Mouse (Mus musculus): ENCODE measurements around the gene Slc4a1. TPM values are rescaled to one million over a fixed set of nuclear protein-coding genes. Genes with fewer than 3 reads are reported as not detected.

The Slc4a1 gene
- polyA plus RNA-seq, 1 experiment = not detected

GRCm38 (mm10) chr11:102310768-102311695 is 55.0 kb downstream of the Slc4a1 start:
- TF ChIP-seq POLR2A (IDR thresholded peaks at IDR 0.05; ENCODE audit: insufficient read depth, low read depth, low read length) (no peak), CTCF (IDR thresholded peaks at IDR 0.05; ENCODE audit: insufficient read depth, low read depth, low read length) (no peak)
- WGBS = 53% methylated on average over 35 of the region's 38 CpGs
- Histone ChIP-seq H3K4me3 (ENCODE audit: insufficient read depth, low read depth, low read length) (no peak overlapping the region), H3K4me1 (ENCODE audit: control insufficient read depth, insufficient read depth, low read length) (peaks cover 21% of the 10 kb centered on the region), H3K27ac (ENCODE audit: insufficient read depth, low read depth, low read length) (no peak overlapping the region)

GRCm38 (mm10) chr11:102309821-102310617 is 56.0 kb downstream of the Slc4a1 start:
- Histone ChIP-seq H3K4me1 (ENCODE audit: control insufficient read depth, insufficient read depth, low read length) (peaks cover 19% of the 10 kb centered on the region), H3K4me3 (ENCODE audit: insufficient read depth, low read depth, low read length) (no peak overlapping the region), H3K27ac (ENCODE audit: insufficient read depth, low read depth, low read length) (no peak overlapping the region; the same call in 1 of the 2 replicates)
- 85% methylated on average over 22 of the region's 22 CpGs for WGBS
- no peak for TF ChIP-seq CTCF (IDR thresholded peaks at IDR 0.05; ENCODE audit: insufficient read depth, low read depth, low read length)
- no peak for TF ChIP-seq POLR2A (IDR thresholded peaks at IDR 0.05; ENCODE audit: insufficient read depth, low read depth, low read length)

GRCm38 (mm10) chr11:102308979-102309378 is 57.0 kb downstream of the Slc4a1 start:
- Histone ChIP-seq H3K4me1 (ENCODE audit: control insufficient read depth, insufficient read depth, low read length) (peaks cover 19% of the 10 kb centered on the region), H3K27ac (ENCODE audit: insufficient read depth, low read depth, low read length) (no peak overlapping the region; the same call in 1 of the 2 replicates), H3K4me3 (ENCODE audit: insufficient read depth, low read depth, low read length) (peak overlapping the region; percentile 15)
- WGBS = under 1% methylated on average over 27 of the region's 27 CpGs
- TF ChIP-seq POLR2A (IDR thresholded peaks at IDR 0.05; ENCODE audit: insufficient read depth, low read depth, low read length) = 0 out of 2 replicates have a peak, but pooled peaks have one; percentile 12
- TF ChIP-seq CTCF (IDR thresholded peaks at IDR 0.05; ENCODE audit: insufficient read depth, low read depth, low read length) = peak; percentile 88

- H3K27ac ChIP-seq (ENCODE audit: insufficient read depth, low read depth, low read length) = no peak overlapping the region
- H3K4me3 ChIP-seq (ENCODE audit: insufficient read depth, low read depth, low read length) = no peak overlapping the region
- WGBS = 81% methylated on average over 9 of the region's 9 CpGs
- no peak for TF ChIP-seq POLR2A (IDR thresholded peaks at IDR 0.05; ENCODE audit: insufficient read depth, low read depth, low read length)
- TF ChIP-seq CTCF (IDR thresholded peaks at IDR 0.05; ENCODE audit: insufficient read depth, low read depth, low read length) = no peak
- peaks cover 19% of the 10 kb centered on the region for H3K4me1 ChIP-seq (ENCODE audit: control insufficient read depth, insufficient read depth, low read length)
Measured at GRCm38 (mm10) chr11:102308104-102308503, 57.9 kb downstream of the Slc4a1 start.

GRCm38 (mm10) chr11:102305359-102305758 is 60.6 kb downstream of the Slc4a1 start:
- Histone ChIP-seq H3K4me3 (ENCODE audit: insufficient read depth, low read depth, low read length) (no peak overlapping the region), H3K4me1 (ENCODE audit: control insufficient read depth, insufficient read depth, low read length) (peaks cover 16% of the 10 kb centered on the region), H3K27ac (ENCODE audit: insufficient read depth, low read depth, low read length) (no peak overlapping the region)
- TF ChIP-seq POLR2A (IDR thresholded peaks at IDR 0.05; ENCODE audit: insufficient read depth, low read depth, low read length) (no peak), CTCF (IDR thresholded peaks at IDR 0.05; ENCODE audit: insufficient read depth, low read depth, low read length) (no peak)
- WGBS = 59% methylated on average over 3 of the region's 3 CpGs

GRCm38 (mm10) chr11:102304141-102304540 is 61.9 kb downstream of the Slc4a1 start:
- H3K27ac ChIP-seq (ENCODE audit: insufficient read depth, low read depth, low read length) = no peak overlapping the region
- TF ChIP-seq CTCF (IDR thresholded peaks at IDR 0.05; ENCODE audit: insufficient read depth, low read depth, low read length) (no peak), POLR2A (IDR thresholded peaks at IDR 0.05; ENCODE audit: insufficient read depth, low read depth, low read length) (no peak)
- peaks cover 4% of the 10 kb centered on the region for H3K4me1 ChIP-seq (ENCODE audit: control insufficient read depth, insufficient read depth, low read length)
- 45% methylated on average over 2 of the region's 2 CpGs for WGBS
- no peak overlapping the region for H3K4me3 ChIP-seq (ENCODE audit: insufficient read depth, low read depth, low read length)

GRCm38 (mm10) chr11:102299839-102300238 is 66.2 kb downstream of the Slc4a1 start:
- peaks cover 13% of the 10 kb centered on the region for H3K4me1 ChIP-seq (ENCODE audit: control insufficient read depth, insufficient read depth, low read length)
- H3K4me3 ChIP-seq (ENCODE audit: insufficient read depth, low read depth, low read length) = no peak overlapping the region
- TF ChIP-seq CTCF (IDR thresholded peaks at IDR 0.05; ENCODE audit: insufficient read depth, low read depth, low read length) = no peak
- no peak for TF ChIP-seq POLR2A (IDR thresholded peaks at IDR 0.05; ENCODE audit: insufficient read depth, low read depth, low read length)
- WGBS = 8% methylated on average over 1 of the region's 1 CpGs
- no peak overlapping the region for H3K27ac ChIP-seq (ENCODE audit: insufficient read depth, low read depth, low read length)

Other genes starting within 250 kb of the Slc4a1 start
- not detected in 2 replicates for gene Nags, start 220.7 kb downstream of the Slc4a1 start, polyA plus RNA-seq (2012; ENCODE audit: insufficient read depth, insufficient read length, low replicate concordance, missing spikeins)
- not detected in 2 replicates for gene Tmem101, start 209.8 kb downstream of the Slc4a1 start, polyA plus RNA-seq (2012; ENCODE audit: insufficient read depth, insufficient read length, low replicate concordance, missing spikeins)
- not detected in 2 replicates for gene Lsm12, start 180.9 kb downstream of the Slc4a1 start, polyA plus RNA-seq (2012; ENCODE audit: insufficient read depth, insufficient read length, low replicate concordance, missing spikeins)
- gene G6pc3, start 176.6 kb downstream of the Slc4a1 start, polyA plus RNA-seq (2012; ENCODE audit: insufficient read depth, insufficient read length, low replicate concordance, missing spikeins) = not detected in 2 replicates
- gene Hdac5, start 136.0 kb downstream of the Slc4a1 start, polyA plus RNA-seq (2012; ENCODE audit: insufficient read depth, insufficient read length, low replicate concordance, missing spikeins) = 223 TPM in 1 of 2 replicates, not detected in the other
- not detected in 2 replicates for gene BC030867, start 117.3 kb downstream of the Slc4a1 start, polyA plus RNA-seq (2012; ENCODE audit: insufficient read depth, insufficient read length, low replicate concordance, missing spikeins)
- not detected in 2 replicates for gene Asb16, start 97.5 kb downstream of the Slc4a1 start, polyA plus RNA-seq (2012; ENCODE audit: insufficient read depth, insufficient read length, low replicate concordance, missing spikeins)
- 472 TPM in 1 of 2 replicates, not detected in the other for gene Tmub2, start 81.3 kb downstream of the Slc4a1 start, polyA plus RNA-seq (2012; ENCODE audit: insufficient read depth, insufficient read length, low replicate concordance, missing spikeins)
- not detected in 2 replicates for gene Atxn7l3, start 69.6 kb downstream of the Slc4a1 start, polyA plus RNA-seq (2012; ENCODE audit: insufficient read depth, insufficient read length, low replicate concordance, missing spikeins)
- gene Ubtf, start 46.5 kb downstream of the Slc4a1 start, polyA plus RNA-seq (2012; ENCODE audit: insufficient read depth, insufficient read length, low replicate concordance, missing spikeins) = 213 TPM in 1 of 2 replicates, not detected in the other
- not detected in 2 replicates for gene Rundc3a, start 27.2 kb upstream of the Slc4a1 start, polyA plus RNA-seq (2012; ENCODE audit: insufficient read depth, insufficient read length, low replicate concordance, missing spikeins)
- gene Slc25a39, start 41.7 kb upstream of the Slc4a1 start, polyA plus RNA-seq (2012; ENCODE audit: insufficient read depth, insufficient read length, low replicate concordance, missing spikeins) = not detected in 2 replicates
- gene Grn, start 64.1 kb upstream of the Slc4a1 start, polyA plus RNA-seq (2012; ENCODE audit: insufficient read depth, insufficient read length, low replicate concordance, missing spikeins) = not detected in 2 replicates
- not detected in 2 replicates for gene Fam171a2, start 81.5 kb upstream of the Slc4a1 start, polyA plus RNA-seq (2012; ENCODE audit: insufficient read depth, insufficient read length, low replicate concordance, missing spikeins)
- gene Itga2b, start 103.9 kb upstream of the Slc4a1 start, polyA plus RNA-seq (2012; ENCODE audit: insufficient read depth, insufficient read length, low replicate concordance, missing spikeins) = not detected in 2 replicates
- 94.4 and 138 TPM in 2 replicates for gene Gpatch8, start 190.2 kb upstream of the Slc4a1 start, polyA plus RNA-seq (2012; ENCODE audit: insufficient read depth, insufficient read length, low replicate concordance, missing spikeins)
- gene Gm11627, start 213.3 kb upstream of the Slc4a1 start, polyA plus RNA-seq (2012; ENCODE audit: insufficient read depth, insufficient read length, low replicate concordance, missing spikeins) = not detected in 2 replicates
- not detected in 2 replicates for gene Fzd2, start 238.2 kb upstream of the Slc4a1 start, polyA plus RNA-seq (2012; ENCODE audit: insufficient read depth, insufficient read length, low replicate concordance, missing spikeins)